Mouse (Mus musculus): ENCODE data around the gene Ifit2. TPM values are rescaled to one million over a fixed set of nuclear protein-coding genes. Genes with fewer than 3 reads are reported as not detected.
"Not testable (repeated sequence)": the region's sequence is repeated elsewhere in the genome, so short reads cannot be mapped to it uniquely, and the experiment has no call there.

Ifit2 gene
- total RNA-seq, 2 experiments from 2014 or later = 6.9 to 8.1 TPM

GRCm38 (mm10) chr19:34546211-34546610 is 4.3 kb upstream of the Ifit2 start:
- DNase-seq (ENCODE audit: low spot score in 2 of 2) = no peak

DNA sequence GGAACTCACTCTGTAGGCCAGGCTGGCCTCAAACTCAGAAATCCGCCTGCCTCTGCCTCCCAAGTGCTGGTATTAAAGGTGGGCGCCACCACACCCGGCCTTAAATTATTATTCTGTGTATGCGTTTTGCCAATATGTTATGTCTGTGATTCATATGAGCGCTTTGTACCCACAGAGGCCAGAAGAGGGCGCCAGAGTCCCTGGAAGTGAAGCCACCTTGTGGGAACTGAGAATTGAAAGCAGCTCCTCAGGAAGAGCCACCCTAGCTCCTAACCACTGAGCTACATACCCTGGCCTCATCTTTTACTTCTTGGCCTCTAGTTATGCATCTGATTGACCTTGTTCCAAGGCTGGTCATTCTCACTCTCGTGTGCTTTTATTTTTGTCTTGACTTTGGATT is 2.5 kb upstream of the Ifit2 start:
- peak; percentile 80 to 84 for DNase-seq (ENCODE audit: low spot score in 2 of 2)

GRCm38 (mm10) chr19:34550205-34550533 is 325 bp upstream of the Ifit2 start:
- DNase-seq (ENCODE audit: low spot score in 2 of 2) = no peak

GRCm38 (mm10) chr19:34551981-34552380 is 1.5 kb downstream of the Ifit2 start:
- DNase-seq (ENCODE audit: low spot score in 2 of 2) = no peak

DNA sequence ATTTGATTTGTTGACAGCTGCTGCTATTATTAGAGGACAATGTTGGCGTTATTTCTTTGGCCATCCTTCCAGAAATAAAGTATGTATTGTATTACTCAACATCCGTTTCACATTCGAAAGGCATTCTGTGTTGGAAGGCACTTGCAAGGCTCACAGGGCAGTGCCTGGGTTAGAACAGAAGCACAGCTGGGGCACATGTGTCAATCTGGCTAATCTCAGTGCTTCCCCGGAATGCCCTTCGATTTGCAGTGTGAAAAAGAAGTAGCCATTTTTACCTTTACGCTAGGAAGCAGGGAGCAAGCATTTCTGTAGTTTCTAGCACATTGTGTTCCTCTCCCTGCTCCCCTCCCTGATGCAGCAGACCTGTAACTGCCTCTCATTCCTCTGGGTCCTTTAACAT is 2.5 kb downstream of the Ifit2 start:
- DNase-seq (ENCODE audit: low spot score in 2 of 2) = no peak

DNA sequence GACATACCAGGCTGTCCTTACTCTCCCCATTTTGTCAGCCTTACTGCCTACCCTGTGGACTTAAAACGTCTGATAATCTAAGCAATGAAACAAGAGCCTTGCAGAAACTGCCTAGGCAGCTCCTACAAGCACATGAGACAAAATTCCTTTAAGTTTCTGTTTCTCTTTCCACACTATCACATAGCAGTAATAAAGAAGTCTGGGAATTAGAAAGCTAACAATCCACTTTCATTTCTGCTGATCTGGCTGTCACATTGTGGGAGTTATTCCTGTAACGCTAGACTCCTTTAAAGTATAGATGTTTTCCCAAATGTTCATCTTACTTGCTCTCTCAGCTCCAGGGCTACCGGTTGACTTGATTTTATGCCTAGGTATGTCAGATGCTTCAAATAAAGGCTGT is 3.0 kb downstream of the Ifit2 start:
- no peak for DNase-seq (ENCODE audit: low spot score in 2 of 2)

DNA sequence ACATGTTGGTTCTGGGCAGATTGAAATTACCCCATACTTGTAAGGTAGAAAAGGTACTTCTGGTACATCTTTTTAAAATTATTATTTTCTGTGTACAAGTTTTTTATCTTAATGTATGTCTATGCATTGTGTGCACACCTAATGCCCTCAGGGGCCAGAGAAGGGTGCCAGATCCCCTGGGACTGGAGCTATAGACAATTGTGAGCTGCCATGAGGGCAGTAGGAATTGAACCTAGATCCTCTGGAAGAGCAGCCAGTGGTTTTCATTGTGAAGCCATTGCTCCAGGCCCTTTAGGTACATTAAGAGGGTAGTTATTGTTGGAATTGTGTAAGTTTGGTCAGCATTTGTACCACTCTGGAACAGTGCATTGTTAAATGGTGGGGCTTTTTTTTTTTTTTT is 3.6 kb downstream of the Ifit2 start:
- no peak for DNase-seq (ENCODE audit: low spot score in 2 of 2)

- no peak for DNase-seq (ENCODE audit: low spot score in 2 of 2)
Observed at GRCm38 (mm10) chr19:34556621-34557020, 6.1 kb downstream of the Ifit2 start.

GRCm38 (mm10) chr19:34562556-34562955 is 12.1 kb downstream of the Ifit2 start:
- no peak for DNase-seq (ENCODE audit: low spot score in 2 of 2)

DNA sequence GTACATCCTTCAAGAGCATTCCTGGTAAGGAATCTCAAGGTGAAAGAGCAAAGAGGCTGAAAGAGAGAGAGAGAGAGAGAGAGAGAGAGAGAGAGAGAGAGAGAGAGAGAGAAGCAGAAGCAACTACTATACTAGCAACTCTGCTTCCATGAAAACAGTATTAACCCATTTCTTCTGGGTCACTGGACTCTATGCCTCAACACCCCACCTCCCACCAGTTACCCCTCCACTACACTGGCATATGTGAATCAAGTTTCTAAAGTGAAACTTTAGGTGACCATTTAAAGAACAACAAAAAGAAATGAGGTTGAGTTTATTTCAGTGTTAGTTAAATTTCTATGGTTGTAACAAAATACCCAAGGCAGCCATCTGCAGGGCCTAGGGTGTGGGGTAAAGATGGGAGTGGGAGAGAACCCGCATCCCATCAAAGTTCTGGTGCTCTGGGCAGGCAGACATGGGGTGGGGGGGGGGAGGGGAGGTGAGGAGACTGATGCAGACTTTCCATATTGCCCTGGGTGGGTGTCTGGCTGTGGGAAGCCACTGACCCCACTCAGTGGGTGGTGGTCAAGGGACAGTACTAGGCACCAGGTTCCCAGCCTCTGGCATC is 15.8 kb downstream of the Ifit2 start:
- no peak for DNase-seq (ENCODE audit: low spot score in 2 of 2)

DNA sequence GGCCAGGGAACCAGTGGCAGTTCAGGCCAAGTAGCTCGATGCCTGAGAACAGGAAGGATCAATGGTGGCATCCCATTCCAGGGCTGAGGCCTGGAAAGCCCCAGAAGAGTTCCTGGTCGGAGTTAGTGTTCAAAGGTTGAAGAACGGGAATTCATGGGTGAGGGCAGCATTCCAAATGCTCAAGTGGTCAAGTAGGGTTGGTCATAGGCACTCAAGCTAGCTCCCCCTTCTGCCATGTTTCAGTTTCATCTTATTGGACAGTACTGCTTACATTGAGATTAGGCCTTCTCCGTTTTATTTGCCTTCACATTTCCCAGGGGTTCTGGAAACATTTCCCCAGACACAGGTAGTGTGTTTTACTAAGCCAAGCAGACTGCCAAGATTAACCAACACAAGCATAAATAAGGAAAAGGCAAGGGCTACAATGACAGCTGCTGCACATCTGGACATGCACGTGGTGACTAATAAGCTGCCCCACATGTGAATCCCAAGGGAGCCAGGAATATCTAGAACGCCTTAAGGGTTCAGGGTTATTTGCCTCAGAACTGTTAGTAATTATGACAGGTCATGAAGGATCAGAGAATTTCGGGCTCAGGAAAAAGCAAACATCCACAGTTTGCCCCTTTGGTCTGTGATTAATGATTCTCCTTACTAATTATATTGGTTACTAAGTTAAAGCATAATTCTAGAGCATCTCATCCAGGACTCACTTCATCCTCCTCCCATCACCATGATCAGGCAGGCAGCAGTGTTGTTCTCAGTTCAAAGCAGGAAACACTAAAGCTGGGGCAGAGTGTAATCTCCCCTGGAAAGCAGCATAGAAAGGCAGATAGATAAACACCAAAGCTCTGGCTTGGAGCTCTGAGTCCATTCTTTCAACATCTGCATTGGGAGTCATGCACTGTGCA is 18.7 kb downstream of the Ifit2 start:
- no peak for DNase-seq (ENCODE audit: low spot score in 2 of 2)

DNA sequence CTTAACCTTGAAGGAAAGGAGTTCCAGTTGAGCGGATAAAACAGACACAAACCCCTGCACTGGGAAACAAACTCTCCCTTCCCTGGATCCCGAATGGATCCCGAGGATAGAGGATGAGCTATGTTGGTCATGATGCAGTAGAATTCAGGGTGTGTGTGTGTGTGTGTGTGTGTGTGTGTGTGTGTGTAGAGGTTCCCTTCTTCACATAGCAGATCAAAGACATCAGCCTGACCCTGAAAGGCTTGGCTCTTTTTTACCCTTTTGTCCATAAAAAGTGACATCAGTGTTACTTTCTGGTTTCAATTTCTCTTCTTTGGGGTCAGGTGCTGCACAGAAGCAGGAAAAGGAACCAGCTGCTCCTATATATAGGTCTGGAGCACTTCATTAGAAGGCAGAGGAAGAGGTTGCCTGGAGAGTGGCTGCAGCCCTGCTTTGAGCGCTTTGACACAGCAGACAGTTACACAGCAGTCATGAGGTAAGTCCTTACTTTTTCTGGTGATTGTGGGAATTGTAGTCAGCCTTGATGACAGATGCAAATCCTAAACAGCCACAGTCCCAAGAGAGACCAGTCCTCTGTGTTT is 19.5 kb downstream of the Ifit2 start:
- DNase-seq (ENCODE audit: low spot score in 2 of 2) = no peak

GRCm38 (mm10) chr19:34571080-34571479 is 20.6 kb downstream of the Ifit2 start:
- DNase-seq (ENCODE audit: low spot score in 2 of 2) = no peak

- no peak for DNase-seq (ENCODE audit: low spot score in 2 of 2)
Observed at GRCm38 (mm10) chr19:34573650-34574049, 23.2 kb downstream of the Ifit2 start.

DNA sequence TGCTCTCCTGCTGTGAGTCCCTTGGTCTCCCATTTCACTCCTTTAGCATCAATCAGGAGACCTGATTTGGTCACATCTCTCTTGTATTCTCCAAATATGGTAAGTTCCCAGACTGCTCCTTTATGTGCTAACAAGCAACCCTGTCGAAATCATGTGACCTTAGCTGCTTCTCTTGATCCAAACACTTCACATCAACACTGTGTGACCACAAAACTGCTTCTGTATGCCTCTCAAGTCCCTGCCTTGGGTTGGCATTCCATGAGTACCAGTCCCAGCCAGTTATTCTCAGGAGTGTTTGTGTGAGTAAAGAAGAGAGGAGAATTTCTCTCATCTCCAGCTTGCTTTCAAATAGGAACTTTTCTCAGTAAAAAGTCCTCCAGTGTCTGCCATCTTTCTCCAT is 26.6 kb downstream of the Ifit2 start:
- no peak for DNase-seq (ENCODE audit: low spot score in 2 of 2)

DNA sequence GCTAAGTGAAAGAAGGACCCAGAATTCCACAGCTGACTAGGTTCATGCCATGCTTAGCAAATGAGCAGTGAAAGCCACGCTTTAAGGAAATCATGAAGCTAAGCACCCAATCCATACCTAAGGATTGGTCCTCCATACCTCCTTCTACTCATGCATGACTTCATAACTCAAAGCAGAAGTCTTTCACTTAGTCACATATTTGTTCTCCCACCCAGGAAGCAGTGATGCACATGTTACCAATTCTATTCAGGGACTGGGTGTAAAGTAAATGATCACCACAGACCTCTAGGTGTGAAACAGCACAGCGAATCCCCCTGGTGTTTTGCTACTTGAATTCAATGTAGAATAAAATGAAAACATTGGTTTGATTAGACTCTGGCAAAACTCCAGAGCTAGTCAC is 32.2 kb downstream of the Ifit2 start:
- not testable (repeated sequence) for DNase-seq (ENCODE audit: low spot score in 2 of 2)

DNA sequence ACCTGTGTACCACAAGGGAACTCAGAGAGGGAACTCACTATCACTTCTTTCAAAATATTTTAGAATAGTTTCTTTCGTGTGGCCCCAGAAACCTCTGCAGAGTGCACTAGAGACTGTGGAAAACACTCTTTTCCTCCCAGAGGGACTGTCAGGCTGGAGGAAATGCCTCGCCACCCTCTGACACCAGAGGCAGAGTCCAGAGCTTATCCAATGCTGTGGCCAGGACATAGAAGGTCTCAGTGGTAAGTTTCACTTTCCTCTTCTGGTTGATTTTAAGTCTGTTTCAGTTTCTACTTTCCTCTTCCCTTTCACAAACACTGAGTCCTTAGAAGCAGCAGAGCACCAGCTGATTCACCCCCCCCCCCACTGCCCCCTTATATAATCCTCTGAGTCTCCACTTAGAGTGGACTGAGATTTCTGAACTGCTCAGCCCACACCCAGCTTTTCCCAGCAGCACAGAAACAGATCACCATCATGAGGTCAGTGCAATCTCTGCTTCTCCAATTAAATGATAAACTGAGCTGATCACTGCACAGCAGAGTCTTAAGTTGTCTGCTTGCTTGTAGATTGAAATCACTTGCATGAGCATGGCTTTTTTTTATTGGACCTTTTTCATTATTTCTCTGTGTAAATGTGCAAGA is 32.8 kb downstream of the Ifit2 start, which contains the start of gene Ifit3:
Ifit3 (plus strand) TSS at position 406 of the 641 bp plus-strand sequence.
- not testable (repeated sequence) for DNase-seq (ENCODE audit: low spot score in 2 of 2)

GRCm38 (mm10) chr19:34585740-34586458 is 35.4 kb downstream of the Ifit2 start:
- DNase-seq (ENCODE audit: low spot score in 2 of 2) = not testable (repeated sequence)

GRCm38 (mm10) chr19:34587898-34588692 is 37.6 kb downstream of the Ifit2 start:
- not testable (repeated sequence) for DNase-seq (ENCODE audit: low spot score in 2 of 2)

- no peak for DNase-seq (ENCODE audit: low spot score in 2 of 2)
Observed at GRCm38 (mm10) chr19:34588959-34589358, 38.5 kb downstream of the Ifit2 start.

Data from left cerebral cortex, adult 18-20 months (tissue).